Mouse (Mus musculus): Measurements from ENCODE around the gene Mettl5.

GRCm38 (mm10) chr2:69829680-69830079 lies 55.7 kb downstream of the Mettl5 start:
- TF ChIP-seq CTCF (IDR thresholded peaks at IDR 0.05; ENCODE audit: borderline replicate concordance, control insufficient read depth, extremely low read depth, insufficient read depth, low read length, poor library complexity) = no peak
- TF ChIP-seq POLR2A (IDR thresholded peaks at IDR 0.05; ENCODE audit: control insufficient read depth, extremely low read depth, insufficient read depth, low read length, poor library complexity) = no peak
